Mouse (Mus musculus): Measurements from ENCODE around the gene Mtx3.

- TF ChIP-seq NANOG (IDR thresholded peaks at IDR 0.05; ENCODE audit: borderline replicate concordance, low read length), result no peak
- TF ChIP-seq CTCF (conservative IDR thresholded peaks at IDR 0.05; ENCODE audit: low read length), result no peak
- TF ChIP-seq POU5F1 (IDR thresholded peaks at IDR 0.05; ENCODE audit: borderline replicate concordance, low read length), result no peak
These were observed at the start of gene Mtx3 for GRCm38 (mm10) chr13:92844586-92845221.

Data from E14TG2a.4 (cell line).